Mouse (Mus musculus) lung, postnatal 0 days (tissue): ENCODE data around the gene Il13.

Experiments
- CTCF ChIP-seq: IDR thresholded peaks from 2 replicates; pipeline ENCODE4 v1.5.1; 2016; ENCODE audit warnings: antibody characterized with exemption, mild to moderate bottlenecking
- EP300 ChIP-seq: IDR thresholded peaks from 2 replicates; pipeline ENCODE4 v1.6.1; 2016; ENCODE audit warnings: antibody characterized with exemption, mild to moderate bottlenecking, control low read depth

GRCm38 (mm10) chr11:53615172-53615571 is 19.3 kb downstream of the Il13 start:
- TF ChIP-seq EP300 (no peak), CTCF (no peak)
